Mouse (Mus musculus) mouse trophoblast stem cell (cell line): ENCODE results near the gene Fermt3.
"Not testable (repeated sequence)": the region's sequence is repeated elsewhere in the genome, so short reads cannot be mapped to it uniquely, and the experiment has no call there.

ENCODE experiments used
- in situ Hi-C, 2 experiments: fragments of 300-500 bp; cut with MseI, MboI; formaldehyde crosslinking; loops; 2 replicates in 1 of 2; 3 replicates in 1 of 2; pipeline ENCODE4 v1.15.1; 2025

Gene Fermt3

GRCm38 (mm10) chr19:7019191-7019590, at the start of gene Fermt3:
TSS of gene Fermt3 (minus strand) at chr19:7019469.
- in situ Hi-C loops, result no loop called here

DNA sequence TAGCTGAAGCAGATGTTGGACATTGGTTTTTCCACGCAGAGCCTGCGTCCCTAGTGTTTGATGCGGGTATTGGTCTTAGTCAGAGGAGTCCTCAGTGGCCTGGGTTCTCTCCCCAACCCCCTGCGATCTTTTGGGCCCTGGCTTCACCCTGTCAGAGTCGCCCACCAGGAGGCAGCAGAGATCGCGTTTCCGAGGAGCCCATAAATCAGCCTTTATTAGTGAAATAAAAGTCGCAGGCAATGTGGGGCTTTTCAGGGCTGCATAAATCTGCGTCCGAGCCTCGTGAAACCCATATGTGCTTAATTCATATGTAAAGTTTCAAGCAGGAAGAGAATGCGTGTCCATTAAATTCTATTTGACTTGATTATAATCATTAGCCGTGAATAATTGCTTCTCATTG, 48.9 kb upstream of the Fermt3 start:
- in situ Hi-C loops, result loop anchor here (10.0 kb wide), 1 partner anchor 137 kb away; the partner anchor contains the start of gene Otub1 (in 2 of the 2)

- in situ Hi-C loops, result loop anchor here (10.0 kb wide), 1 partner anchor 137 kb away; the partner anchor contains the start of gene Otub1 (in 2 of the 2)
These were observed 48.2 kb upstream of the Fermt3 start for GRCm38 (mm10) chr19:7067344-7068050.

DNA sequence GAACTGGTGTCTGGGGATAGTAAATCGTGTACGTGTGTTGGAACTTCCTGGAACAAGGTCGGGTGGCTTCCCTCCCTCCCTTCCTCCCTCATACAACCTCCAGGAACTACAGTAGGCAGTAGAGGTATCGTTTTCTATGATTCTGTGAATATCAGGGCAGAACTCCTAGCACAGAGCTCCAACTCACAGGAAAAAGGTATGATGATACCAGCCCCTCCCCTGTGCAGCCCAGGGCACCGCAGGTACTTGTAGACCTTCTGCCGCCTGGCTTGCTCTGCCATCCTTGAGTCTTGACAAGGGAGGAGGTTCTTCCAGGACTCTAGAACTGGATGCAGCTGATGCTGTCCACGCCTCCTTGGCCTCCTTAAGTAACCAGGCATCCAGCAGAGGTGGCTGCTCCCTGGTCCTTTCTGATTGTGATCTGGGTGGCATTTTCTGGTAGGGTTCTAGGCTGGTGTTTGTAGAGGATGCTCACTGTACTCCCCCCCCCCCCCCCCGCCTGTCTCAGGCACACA, 47.6 kb upstream of the Fermt3 start:
- in situ Hi-C loops, result loop anchor here (10.0 kb wide), 1 partner anchor 138 kb away; the partner anchor contains the start of gene Otub1 (in 2 of the 2)

GRCm38 (mm10) chr19:7066034-7066827, 47.0 kb upstream of the Fermt3 start:
- in situ Hi-C loops, result loop anchor here (10.0 kb wide), 1 partner anchor 139 kb away; the partner anchor contains the start of gene Otub1 (in 2 of the 2)

- in situ Hi-C loops, result loop anchor here (10.0 kb wide), 1 partner anchor 140 kb away; the partner anchor contains the start of gene Otub1 (in 2 of the 2)
These were observed 45.3 kb upstream of the Fermt3 start for GRCm38 (mm10) chr19:7064571-7064970.

GRCm38 (mm10) chr19:7062916-7063315, 43.6 kb upstream of the Fermt3 start:
- in situ Hi-C loops, result loop anchor here (10.0 kb wide), 1 partner anchor 142 kb away; the partner anchor contains the start of gene Otub1 (in 2 of the 2)

GRCm38 (mm10) chr19:7062110-7062509, 42.8 kb upstream of the Fermt3 start:
- in situ Hi-C loops, result loop anchor here (10.0 kb wide), 1 partner anchor 143 kb away; the partner anchor contains the start of gene Otub1 (in 2 of the 2)

DNA sequence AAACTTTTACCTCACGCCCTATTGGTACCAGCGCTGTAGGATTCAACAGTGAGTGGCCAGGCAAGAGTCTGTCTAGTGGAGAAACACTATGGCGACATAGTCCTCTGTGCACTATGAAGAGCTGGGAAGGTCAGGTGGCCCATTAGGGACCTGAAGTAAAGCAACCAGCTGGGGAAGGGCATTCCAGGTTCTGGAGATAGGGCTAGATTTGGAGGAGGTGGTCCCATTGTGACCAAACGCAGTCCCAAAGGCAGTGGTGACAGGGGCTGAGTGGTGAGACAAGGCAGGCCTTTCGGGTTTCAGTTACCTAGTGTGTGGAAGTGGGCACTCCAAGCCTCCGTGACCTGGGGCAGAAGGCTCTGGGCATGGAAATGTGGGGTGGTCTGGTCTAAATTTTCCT, 39.3 kb upstream of the Fermt3 start:
- in situ Hi-C loops, result no loop called here

GRCm38 (mm10) chr19:7057722-7058207, 38.5 kb upstream of the Fermt3 start:
- in situ Hi-C loops, result no loop called here

GRCm38 (mm10) chr19:7057126-7057721, 38.0 kb upstream of the Fermt3 start:
- in situ Hi-C loops, result no loop called here

GRCm38 (mm10) chr19:7056248-7057087, 37.2 kb upstream of the Fermt3 start, which contains the start of gene Macrod1:
TSS of gene Macrod1 (plus strand) at chr19:7056810.
- in situ Hi-C loops, result no loop called here

DNA sequence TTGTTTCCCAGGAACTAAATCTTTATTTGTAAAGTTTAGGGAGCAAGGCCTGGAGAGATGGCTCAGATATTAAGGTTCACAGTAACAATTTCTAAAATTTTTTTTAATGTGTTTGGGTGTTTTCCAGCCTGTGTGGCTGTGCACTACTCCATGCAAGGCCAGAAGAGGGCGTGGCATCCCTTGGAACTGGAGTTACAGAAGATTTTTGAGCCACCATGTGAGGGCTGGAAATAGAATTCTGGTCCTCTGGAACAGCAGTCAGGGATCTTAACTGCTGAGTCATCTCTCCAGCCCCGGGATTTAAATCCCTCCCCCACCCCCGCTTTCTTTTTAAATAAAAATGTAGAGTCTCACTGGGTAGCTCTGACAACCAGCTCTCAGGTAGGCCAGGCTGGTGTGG, 35.9 kb upstream of the Fermt3 start:
- in situ Hi-C loops, result no loop called here

GRCm38 (mm10) chr19:7054772-7055171, 35.5 kb upstream of the Fermt3 start:
- in situ Hi-C loops, result no loop called here

GRCm38 (mm10) chr19:7053382-7053781, 34.1 kb upstream of the Fermt3 start:
- in situ Hi-C loops, result not testable (repeated sequence)

DNA sequence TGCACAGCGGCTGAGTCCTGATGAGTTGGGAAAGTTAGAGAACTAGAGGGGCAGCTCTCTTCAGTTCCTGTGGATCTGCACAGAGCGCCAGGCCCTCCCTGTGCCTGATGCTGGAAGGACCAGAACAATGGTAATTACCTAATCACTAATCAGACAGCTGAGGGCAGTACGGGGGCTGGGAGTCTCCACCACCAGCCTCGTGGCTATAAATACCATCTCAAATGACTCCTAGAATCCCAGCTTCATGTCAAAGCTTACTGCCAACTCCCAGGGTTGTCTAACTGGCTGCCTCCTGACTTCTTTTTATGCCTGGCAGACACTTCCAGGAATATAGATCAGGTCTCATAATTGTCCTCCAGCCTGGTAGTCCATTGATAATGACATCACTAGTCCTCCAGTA, 25.4 kb upstream of the Fermt3 start:
- in situ Hi-C loops, result no loop called here

GRCm38 (mm10) chr19:7044279-7044678, 25.0 kb upstream of the Fermt3 start:
- in situ Hi-C loops, result no loop called here

DNA sequence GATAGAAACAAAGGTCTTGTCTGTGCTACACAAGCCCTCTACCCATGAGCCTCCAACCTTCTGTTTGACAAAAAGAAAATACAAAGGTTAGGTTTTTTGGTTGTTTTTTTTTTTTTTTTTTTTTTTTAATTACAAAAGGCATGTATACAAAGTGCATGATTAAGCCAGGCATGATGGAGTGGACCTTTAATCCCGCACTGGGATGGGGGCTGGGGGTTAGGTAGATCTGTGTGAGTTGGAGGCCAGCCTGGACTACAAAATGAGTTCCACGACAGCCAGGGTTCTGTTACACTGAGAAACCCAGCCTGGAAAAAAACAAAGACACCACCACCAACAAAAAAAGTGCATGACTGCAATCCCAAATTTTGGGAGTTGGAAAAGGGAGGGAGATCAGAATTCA, 21.9 kb upstream of the Fermt3 start:
- in situ Hi-C loops, result no loop called here

GRCm38 (mm10) chr19:7040637-7041130, 21.4 kb upstream of the Fermt3 start:
- in situ Hi-C loops, result no loop called here
